Mouse (Mus musculus) lung, postnatal 25 days (tissue): ENCODE measurements at regions not wholly inside any gene's neighbourhood (a gene's known extent, or its start where the extent isn't known, plus 50 kb on each side); places are given as distances from the start of the nearest gene placed in this dataset.
A peak's percentile ranks its signal among the peaks of the same experiment; 100 is the strongest.

Experiments
- DNase-seq: peaks from one replicate; pipeline ENCODE4 v3.0.0; 2022; ENCODE audit warnings: low spot score

DNA sequence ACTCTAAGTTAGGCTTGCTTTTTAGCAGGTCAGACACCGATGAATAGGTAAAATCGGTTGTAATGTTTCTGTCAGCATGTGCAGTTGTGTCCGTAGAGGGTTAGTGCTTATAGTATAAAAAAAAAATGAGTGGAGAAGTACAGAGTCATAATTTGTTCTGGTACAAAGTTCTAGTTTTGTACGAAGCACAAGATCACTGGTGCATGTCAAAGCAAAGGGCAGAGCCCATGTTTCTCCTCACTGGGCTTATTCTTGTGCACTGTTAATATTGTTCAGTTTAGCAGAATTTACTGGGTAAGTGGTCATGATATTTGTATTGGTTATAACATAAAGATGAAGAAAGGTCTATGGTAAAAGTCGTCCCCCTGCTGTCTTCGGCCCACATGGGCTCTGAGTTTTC lies 330.4 kb upstream of the Fam241a start:
- no peak for DNase-seq

DNA sequence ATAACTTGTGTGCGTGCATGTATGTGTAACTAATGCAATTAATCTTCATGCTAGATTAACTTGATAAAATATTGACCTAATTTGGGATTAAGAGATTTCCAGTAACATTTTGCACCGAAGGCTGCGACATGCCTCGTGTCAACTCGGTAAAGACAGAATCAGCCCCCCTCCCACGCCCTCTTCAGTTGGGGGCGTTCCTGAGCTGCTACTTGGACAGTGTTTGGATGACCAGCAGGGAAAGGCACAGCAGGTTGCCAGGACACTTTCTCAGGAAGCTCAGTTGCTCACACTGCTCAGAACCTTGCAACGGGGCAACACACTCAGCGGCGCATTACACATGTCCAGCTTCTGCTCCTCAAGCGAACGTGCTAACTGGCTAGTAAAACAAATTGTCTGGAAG lies 326.2 kb upstream of the Fam241a start:
- DNase-seq, result no peak

GRCm38 (mm10) chr3:128221625-128222024 lies 325.5 kb upstream of the Fam241a start:
- DNase-seq, result no peak

GRCm38 (mm10) chr3:128220776-128221550 lies 324.8 kb upstream of the Fam241a start:
- no peak for DNase-seq

- DNase-seq, result no peak
These were observed 321.8 kb upstream of the Fam241a start for GRCm38 (mm10) chr3:128217765-128218415.

GRCm38 (mm10) chr3:128212256-128212655 lies 316.1 kb upstream of the Fam241a start:
- peak; percentile 4 for DNase-seq

DNA sequence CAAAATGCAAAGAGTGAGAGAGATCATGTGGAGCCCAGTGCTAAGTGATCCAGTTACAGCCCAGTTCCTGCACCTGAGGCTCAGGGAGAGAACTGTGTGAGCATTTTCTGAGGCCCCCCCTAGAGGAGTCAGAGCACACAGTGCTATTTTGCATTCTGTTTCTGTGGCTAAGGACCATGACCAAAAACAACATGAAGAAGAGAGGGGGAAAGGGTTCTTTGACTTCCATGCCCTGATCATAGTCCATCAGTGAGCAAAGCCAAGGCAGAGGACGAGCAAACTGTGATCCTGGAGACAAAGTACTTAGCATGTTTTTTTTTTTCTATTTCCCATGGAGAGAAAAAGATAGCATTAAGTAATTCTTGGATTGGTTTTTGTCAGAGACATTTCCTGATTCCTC lies 314.5 kb upstream of the Fam241a start:
- no peak for DNase-seq

DNA sequence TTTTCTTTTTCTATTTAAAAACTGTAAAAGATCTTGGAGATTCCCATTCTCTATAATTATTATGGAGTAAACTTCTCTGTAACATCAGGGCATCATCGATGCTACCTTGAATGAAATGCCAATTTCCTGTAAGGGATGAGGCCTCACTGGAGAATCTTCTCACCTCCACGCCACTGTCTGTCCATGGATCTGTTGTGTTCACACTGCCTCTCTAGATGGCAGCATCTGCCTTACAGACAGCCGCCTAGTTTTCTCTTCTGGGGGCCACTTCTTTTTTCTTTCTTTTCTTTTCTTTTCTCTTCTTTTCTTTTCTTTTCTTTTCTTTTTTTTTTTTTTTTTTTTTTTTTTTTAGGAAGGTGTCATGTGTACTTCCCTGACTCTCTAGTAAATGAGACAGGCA lies 310.8 kb upstream of the Fam241a start:
- no peak for DNase-seq

GRCm38 (mm10) chr3:128206483-128206882 lies 310.4 kb upstream of the Fam241a start:
- no peak for DNase-seq

GRCm38 (mm10) chr3:128200574-128201235 lies 304.6 kb upstream of the Fam241a start:
- no peak for DNase-seq

DNA sequence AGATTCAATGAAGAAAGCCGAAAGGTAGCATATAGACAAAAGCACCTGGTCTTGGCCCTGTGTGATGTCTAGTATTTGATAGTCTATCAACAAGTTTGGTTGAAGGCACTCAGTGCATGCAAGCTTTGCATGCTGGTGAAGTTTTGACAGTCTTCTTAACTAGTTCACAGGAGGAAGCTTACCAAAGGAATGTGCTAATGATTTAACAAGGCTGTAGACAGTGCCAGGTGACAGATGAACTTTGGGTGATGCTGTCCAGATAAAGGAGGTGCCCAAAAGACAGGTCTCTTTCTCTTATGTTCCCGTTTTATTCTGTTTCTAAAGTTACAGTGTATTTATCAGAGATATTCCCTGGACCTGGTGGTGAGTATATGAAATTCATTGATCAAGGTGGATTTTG lies 303.3 kb upstream of the Fam241a start:
- DNase-seq, result no peak

DNA sequence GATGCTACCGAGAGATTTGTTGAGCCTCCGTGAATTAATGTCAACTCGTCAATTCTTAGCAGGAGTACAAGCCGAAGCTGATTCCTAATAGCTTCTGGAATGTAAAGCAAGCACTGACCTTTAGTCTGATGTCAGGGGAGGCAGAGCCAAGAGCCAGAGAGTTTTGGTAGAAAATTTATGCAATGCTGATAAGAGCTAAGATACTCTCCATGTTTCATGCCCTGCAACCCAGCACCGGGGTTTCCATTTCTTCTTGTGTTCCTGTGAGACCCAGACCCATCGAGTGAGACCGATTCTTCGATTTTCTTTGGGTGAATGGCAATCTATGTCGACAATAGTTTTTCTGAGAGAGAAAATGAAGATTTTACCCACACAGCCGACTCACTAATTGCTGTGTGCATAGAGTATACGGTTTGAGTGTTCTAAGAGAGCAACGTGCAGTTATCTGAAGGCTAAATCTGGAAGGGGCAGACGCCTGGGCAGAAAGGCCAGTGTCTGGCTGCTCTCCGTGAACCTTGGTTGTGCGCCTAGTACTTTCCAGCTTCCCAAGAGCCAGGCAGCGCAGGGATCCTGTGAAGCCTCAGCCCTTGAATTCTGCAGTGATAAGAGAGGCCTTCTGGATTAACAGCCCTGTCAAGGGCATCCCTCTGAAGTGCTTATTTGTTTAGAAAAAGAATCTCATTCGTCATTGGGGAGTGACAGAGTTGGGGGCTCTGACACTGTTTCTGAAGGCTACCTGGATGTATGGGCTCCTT lies 296.1 kb upstream of the Fam241a start:
- no peak for DNase-seq

DNA sequence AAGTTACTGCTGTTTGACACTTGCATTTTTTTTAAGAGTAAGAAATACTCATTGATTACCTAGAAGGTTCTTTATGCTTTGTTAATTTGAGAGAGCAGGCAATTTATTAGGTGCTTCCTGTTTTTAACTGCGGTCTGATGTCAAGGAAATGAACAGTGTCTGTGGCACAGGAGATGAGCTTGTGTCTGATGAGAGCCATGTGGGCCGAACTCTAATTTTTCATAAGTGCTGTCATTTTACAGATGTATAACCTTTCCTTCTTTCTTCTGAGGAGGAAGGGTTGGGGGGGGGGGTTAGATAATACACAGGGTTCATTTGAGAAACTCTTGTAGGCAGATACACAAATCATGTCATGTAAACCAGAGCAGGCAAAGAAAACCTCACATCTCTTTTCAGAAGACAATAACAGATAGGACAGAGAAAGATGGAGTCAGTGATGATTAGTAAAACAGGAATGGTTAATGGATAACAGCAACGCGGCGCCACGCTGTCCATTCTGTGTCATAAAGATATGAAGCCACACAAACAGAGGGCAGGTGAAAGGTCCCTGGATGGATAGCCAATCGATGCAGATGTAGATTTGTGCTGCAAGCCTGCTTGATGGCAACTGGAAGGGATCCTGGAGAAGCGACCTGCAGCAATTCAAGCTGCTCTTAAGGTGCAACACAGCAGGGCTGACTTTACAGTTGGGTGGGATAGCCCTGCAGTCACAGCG lies 291.4 kb upstream of the Fam241a start:
- no peak for DNase-seq

DNA sequence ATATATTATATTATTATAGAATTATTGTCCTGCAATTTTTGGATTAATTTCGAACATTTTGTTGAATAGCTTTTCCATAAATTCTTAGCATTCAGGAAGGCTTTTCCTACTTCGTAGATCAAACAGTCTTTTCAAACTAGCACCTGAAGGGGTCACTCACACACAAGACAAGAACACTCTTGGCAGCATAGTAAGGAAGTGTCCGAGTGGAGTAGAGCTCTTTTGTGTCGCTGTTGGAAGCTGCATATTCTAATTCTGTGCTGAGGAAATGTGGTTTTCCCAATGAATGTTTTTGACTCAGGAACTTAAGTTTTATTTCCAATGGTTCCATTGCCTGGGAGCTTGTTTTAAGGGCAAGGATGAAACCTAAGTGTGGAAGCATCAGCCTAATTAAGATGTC lies 290.2 kb upstream of the Fam241a start:
- DNase-seq, result peak; percentile 1

DNA sequence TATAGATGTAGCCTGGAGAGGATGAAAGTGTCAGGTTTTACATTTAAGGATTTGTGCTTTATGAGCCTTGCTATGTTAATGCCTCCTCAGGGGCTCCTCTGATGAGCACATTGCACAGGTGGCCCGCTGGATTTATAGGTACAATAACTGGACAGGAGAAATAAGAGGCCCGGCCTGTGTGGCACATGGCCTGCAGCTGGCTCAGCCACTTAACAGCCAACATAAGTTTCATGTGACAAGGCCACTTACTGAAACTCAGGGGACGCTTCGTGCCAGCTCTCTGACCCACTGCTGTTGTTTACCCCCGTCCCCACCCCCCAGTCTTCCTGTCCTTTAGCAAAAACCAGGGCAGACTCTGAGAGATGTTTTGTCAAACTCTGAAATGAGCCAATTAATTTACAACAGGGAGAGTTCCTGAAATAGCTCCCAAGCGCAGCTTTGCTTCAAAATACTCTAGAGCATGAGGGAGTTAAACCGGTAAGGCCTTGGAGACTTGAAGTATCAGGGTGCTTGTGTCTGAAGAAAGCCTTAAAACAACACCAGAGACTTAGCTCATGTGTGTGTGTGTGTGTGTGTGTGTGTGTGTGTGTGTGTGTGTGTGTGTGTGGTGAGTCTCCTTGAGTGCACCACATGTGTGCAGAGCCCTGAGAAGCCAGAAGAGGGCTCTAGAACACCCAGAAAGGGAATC lies 285.2 kb upstream of the Fam241a start:
- DNase-seq, result no peak

GRCm38 (mm10) chr3:128149216-128149615 lies 253.1 kb upstream of the Fam241a start:
- no peak for DNase-seq

DNA sequence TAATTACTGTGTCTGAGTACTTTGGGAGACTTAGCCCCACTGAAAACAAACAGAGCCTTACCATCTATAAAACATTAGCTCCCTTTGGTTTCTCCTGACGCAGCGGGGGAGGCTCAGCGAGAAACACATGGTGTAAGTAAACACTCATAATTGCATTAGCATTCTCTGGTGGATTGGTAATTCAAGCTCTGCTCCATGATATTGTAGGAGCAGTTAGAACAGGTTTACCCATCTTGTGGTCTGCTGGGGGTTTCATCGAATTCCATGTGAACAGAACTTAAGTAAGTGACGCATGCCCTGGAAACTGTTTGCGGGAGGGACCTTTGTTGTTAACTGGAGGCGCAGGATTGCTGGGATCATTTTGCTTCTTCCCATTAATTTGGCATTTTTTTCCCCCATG lies 249.2 kb upstream of the Fam241a start:
- no peak for DNase-seq

GRCm38 (mm10) chr3:128127836-128128235 lies 231.7 kb upstream of the Fam241a start:
- no peak for DNase-seq

DNA sequence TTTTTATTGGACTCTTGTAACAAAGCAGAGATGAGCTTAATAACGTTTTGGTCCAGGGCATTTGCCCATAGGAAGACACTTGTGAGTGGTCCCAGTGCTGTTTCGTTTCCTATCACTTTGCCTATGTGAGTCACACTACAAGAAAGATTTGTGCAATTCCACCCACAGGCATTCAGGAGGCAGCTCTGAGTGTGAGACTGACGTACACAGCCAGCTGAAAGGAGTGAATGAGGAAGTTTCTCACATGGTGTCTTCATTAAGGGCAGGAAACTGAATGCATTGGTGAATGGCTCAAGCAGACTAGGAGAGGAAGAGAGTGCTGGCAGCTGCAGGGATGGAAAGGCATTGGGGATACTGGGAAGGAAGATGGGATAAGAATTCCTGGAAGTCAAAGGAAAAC lies 230.5 kb upstream of the Fam241a start:
- no peak for DNase-seq

DNA sequence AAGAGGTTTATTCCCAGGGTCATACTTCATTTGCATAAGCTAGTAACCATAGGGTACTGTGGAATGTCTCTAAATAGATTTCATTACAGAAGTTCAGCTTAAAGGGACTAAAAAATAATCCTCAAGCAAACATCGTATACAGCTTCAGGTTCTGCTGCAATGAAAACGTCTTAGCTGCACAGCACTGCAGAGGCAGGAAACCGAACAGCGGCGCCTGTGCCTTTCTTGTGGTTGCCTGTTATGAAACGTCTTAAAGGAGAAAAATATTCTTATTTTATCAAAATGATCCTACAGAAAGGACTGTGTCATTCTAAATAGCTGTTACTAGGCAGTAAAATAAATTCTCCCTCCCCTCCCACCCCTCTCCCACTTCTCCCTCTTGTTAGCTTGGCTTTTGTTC lies 226.0 kb upstream of the Fam241a start:
- peak; percentile 11 for DNase-seq
